Mouse (Mus musculus) bone marrow macrophage, adult 2 months (primary cell): ENCODE data around the gene Iqsec2. TPM values are rescaled to one million over a fixed set of nuclear protein-coding genes. Genes with fewer than 3 reads are reported as not detected.

ENCODE experiments used
- H3K27ac ChIP-seq: 2 replicates; pipeline ENCODE4 v1.5.1; 2012; ENCODE audit warnings: low read depth, low read length; ENCODE audit not compliant: insufficient read depth
- H3K4me1 ChIP-seq: 2 replicates; pipeline ENCODE4 v1.6.1; 2012; ENCODE audit warnings: low read length; ENCODE audit not compliant: control insufficient read depth, insufficient read depth
- H3K4me3 ChIP-seq: 2 replicates; pipeline ENCODE4 v1.5.1; 2012; ENCODE audit warnings: mild to moderate bottlenecking, low read length, moderate library complexity; ENCODE audit not compliant: insufficient read depth
- CTCF ChIP-seq: IDR thresholded peaks from 2 replicates; pipeline ENCODE4 v1.5.1; 2012; ENCODE audit warnings: low read depth, mild to moderate bottlenecking, low read length, moderate library complexity
- POLR2A ChIP-seq: IDR thresholded peaks from 2 replicates; pipeline ENCODE4 v1.6.1; 2012; ENCODE audit warnings: mild to moderate bottlenecking, low read depth, low read length, borderline replicate concordance
- polyA plus RNA-seq: library from polyadenylated mRNA; stranded (reverse); fragments of >200 nt; gene quantifications from 2 replicates; pipeline ENCODE4 v1.2.4, GENCODE M21; 2012; ENCODE audit not compliant: missing spikeins, insufficient read depth, insufficient read length

Gene Iqsec2
- polyA plus RNA-seq, 1 experiment, result 41.1 TPM

DNA sequence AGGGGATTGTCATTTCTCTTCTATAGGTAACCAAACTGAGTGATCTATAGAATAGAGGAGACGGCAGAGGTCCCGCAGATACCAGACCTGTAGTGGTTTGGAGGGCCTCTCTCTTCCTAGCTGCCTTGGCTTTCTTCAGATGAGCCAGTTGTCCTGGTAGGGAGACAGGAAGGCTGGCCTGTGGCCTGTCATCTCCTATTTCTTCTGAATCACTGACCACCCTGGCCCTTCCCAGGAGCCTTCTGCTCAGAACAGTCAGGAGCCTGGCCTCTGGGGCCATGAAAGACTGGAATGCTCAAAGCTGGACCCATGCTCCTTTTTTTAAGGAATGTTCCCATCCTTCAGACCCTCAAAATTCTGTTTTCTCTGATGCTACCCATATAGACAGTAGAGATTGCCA lies 33.8 kb downstream of the Iqsec2 start:
- H3K4me3 ChIP-seq, result no peak overlapping the region
- peaks cover 18% of the 10 kb centered on the region for H3K4me1 ChIP-seq
- no peak overlapping the region for H3K27ac ChIP-seq
- TF ChIP-seq CTCF (no peak), POLR2A (no peak)

GRCm38 (mm10) chrX:152178843-152179545 lies 34.9 kb downstream of the Iqsec2 start:
- H3K4me3 ChIP-seq, result peak overlapping the region; percentile 61
- H3K27ac ChIP-seq, result peak overlapping the region; percentile 45
- TF ChIP-seq CTCF, result no peak
- TF ChIP-seq POLR2A, result no peak
- peaks cover 8% of the 10 kb centered on the region for H3K4me1 ChIP-seq

GRCm38 (mm10) chrX:152179670-152180656 lies 35.9 kb downstream of the Iqsec2 start:
- no peak for TF ChIP-seq POLR2A
- no peak for TF ChIP-seq CTCF
- H3K4me1 ChIP-seq, result peaks cover 8% of the 10 kb centered on the region
- H3K27ac ChIP-seq, result 0 out of 2 replicates have a peak overlapping the region, but pooled peaks have one; percentile 16
- peak overlapping the region; percentile 61 for H3K4me3 ChIP-seq

- no peaks in the 10 kb centered on the region for H3K4me1 ChIP-seq
- no peak overlapping the region for H3K27ac ChIP-seq
- TF ChIP-seq POLR2A (no peak), CTCF (no peak)
- no peak overlapping the region for H3K4me3 ChIP-seq
Observed at GRCm38 (mm10) chrX:152187151-152187550, 43.1 kb downstream of the Iqsec2 start.

GRCm38 (mm10) chrX:152191266-152191665 lies 47.2 kb downstream of the Iqsec2 start:
- H3K4me1 ChIP-seq, result no peaks in the 10 kb centered on the region
- no peak overlapping the region for H3K27ac ChIP-seq
- H3K4me3 ChIP-seq, result no peak overlapping the region
- no peak for TF ChIP-seq CTCF
- no peak for TF ChIP-seq POLR2A

- Histone ChIP-seq H3K4me3 (no peak overlapping the region), H3K27ac (no peak overlapping the region), H3K4me1 (peaks cover 27% of the 10 kb centered on the region)
- TF ChIP-seq POLR2A, result no peak
- no peak for TF ChIP-seq CTCF
Observed at GRCm38 (mm10) chrX:152197814-152198648, 54.0 kb downstream of the Iqsec2 start.

- Histone ChIP-seq H3K4me3 (no peak overlapping the region), H3K4me1 (peaks cover 23% of the 10 kb centered on the region), H3K27ac (no peak overlapping the region)
- TF ChIP-seq POLR2A (no peak), CTCF (no peak)
Observed at GRCm38 (mm10) chrX:152201737-152202421, 57.8 kb downstream of the Iqsec2 start.

DNA sequence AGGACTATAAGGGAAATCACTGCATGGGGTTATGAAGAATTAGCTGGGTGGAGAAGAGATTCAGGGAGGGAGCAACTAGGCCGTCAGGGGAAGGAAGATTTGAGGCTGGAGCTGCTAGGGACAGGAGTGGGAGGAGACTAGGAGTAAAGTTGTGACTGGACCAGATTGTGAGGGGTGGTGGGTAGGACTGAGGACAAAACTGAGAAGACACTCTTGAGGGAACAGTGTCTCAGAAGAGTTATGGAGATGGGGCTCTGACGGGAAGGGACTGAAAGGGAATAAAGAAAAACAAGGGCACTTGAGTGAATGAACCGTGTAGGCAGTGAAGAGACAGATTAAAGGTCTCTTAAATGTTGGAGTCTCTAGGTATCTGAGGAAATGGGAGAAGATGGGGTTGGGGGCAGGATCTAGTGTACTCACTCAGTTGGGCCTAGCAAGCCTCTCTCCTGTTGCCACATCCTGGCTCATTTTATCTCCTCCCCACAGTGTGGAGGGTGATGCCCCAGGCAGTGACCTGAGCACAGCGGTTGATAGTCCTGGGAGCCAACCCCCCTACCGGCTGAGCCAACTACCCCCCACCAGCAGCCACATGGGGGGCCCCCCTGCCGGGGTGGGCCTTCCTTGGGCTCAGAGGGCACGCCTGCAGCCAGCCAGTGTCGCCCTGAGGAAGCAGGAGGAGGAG lies 58.5 kb downstream of the Iqsec2 start:
- TF ChIP-seq CTCF, result no peak
- TF ChIP-seq POLR2A, result no peak
- Histone ChIP-seq H3K27ac (no peak overlapping the region), H3K4me1 (peaks cover 22% of the 10 kb centered on the region), H3K4me3 (no peak overlapping the region)
